Mouse (Mus musculus) kidney, adult 2 months (tissue): Measurements from ENCODE around the gene 4931406P16Rik. TPM values are rescaled to one million over a fixed set of nuclear protein-coding genes. Genes with fewer than 3 reads are reported as not detected.

Source experiments
- DNase-seq: peaks from one replicate; pipeline ENCODE4 v3.0.0; 2021
- H3K27ac ChIP-seq: fragments of 200-500 bp; 2 replicates; pipeline ENCODE4 v1.5.1; 2012; ENCODE audit warnings: low read depth, low read length, control low read depth, inconsistent platforms; ENCODE audit not compliant: insufficient read depth
- H3K27me3 ChIP-seq: fragments of 200-500 bp; replicated peaks from 2 replicates; pipeline ENCODE4 v1.6.1; 2012; ENCODE audit warnings: mild to moderate bottlenecking, moderate library complexity, low read length, inconsistent platforms; ENCODE audit not compliant: control insufficient read depth, insufficient read depth
- H3K36me3 ChIP-seq: fragments of 200-500 bp; 2 replicates; pipeline ENCODE4 v1.6.1; 2012; ENCODE audit warnings: mild to moderate bottlenecking, moderate library complexity, low read length, inconsistent platforms; ENCODE audit not compliant: control insufficient read depth, insufficient read depth
- H3K4me1 ChIP-seq: fragments of 200-500 bp; 2 replicates; pipeline ENCODE4 v1.6.1; 2011; ENCODE audit warnings: low read length; ENCODE audit not compliant: control insufficient read depth, insufficient read depth
- H3K4me3 ChIP-seq: fragments of 200-500 bp; 2 replicates; pipeline ENCODE4 v1.5.1; 2011; ENCODE audit warnings: mild to moderate bottlenecking, low read depth, low read length, control low read depth; ENCODE audit not compliant: insufficient read depth
- CTCF ChIP-seq: fragments of 200-500 bp; conservative IDR thresholded peaks from 2 replicates; pipeline ENCODE4 v1.5.1; 2011; ENCODE audit warnings: low read depth, mild to moderate bottlenecking, control low read depth, low read length, moderate library complexity, mixed read lengths; ENCODE audit not compliant: insufficient read depth, insufficient read length
- POLR2A ChIP-seq: fragments of 200-500 bp; IDR thresholded peaks from one replicate; pipeline ENCODE4 v1.6.1; 2011; ENCODE audit warnings: low read depth, low read length, control low read depth
- WGBS: fragments of 180-500 bp; shearing (Covaris S2); methylation state at CpG from one replicate; pipeline ENCODE4 v1.1.7; 2018; 5-methylcytosine and 5-hydroxymethylcytosine counted together
- polyA plus RNA-seq: library from polyadenylated mRNA; depleted of rRNA; stranded (reverse); fragments of >200 nt; gene quantifications from 2 replicates; pipeline ENCODE4 v1.2.3, GENCODE M21; 2012

Gene 4931406P16Rik
- polyA plus RNA-seq, 1 experiment = 24.6 TPM

DNA sequence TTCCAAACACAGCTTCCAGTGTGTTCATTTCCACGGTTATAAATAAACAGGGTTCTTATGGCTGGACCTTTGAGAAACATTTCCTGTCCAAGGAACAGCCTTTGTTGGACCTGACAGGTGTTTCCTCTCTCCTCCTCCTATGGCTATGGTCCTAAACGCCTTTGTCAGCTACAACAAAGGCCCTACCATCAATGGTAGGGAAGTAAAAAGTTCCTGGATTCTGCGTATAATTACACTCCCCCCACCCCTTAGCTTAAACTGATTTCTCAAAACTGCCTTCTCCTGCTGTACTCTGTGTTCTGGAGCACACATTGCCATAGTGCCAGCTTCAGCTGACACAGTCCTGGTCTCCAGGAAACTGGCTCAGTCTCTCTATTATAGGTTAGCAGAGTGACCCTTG, 58.2 kb downstream of the 4931406P16Rik start:
- no peak overlapping the region for H3K4me3 ChIP-seq
- peak; percentile 73 for DNase-seq
- TF ChIP-seq POLR2A (no peak), CTCF (no peak)
- peaks cover 17% of the 10 kb centered on the region for H3K36me3 ChIP-seq
- H3K27me3 ChIP-seq = no peaks in the 10 kb centered on the region
- no peak overlapping the region; the same call in 1 of the 2 replicates for H3K27ac ChIP-seq
- no peaks in the 10 kb centered on the region for H3K4me1 ChIP-seq
- 51% methylated on average over 3 of the region's 3 CpGs for WGBS

DNA sequence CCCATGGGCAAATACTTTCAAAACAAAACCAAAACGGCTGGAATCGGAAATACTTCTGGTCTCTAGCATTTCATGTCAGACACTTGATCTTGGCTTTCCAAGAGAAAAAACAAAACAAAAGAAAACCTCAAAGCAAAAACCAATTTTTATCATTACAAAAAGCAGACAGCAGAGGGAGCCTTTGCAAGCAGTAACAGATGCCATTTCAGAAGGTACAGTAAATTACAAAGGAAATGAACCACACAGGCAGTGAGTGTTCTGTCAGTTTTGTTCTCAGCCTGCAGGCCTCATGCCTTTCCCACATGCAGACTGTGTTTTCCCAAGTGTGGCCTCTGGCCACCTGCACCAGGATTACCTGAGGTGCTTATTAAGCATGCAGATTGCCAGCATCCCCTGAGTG, 61.3 kb downstream of the 4931406P16Rik start:
- no peaks in the 10 kb centered on the region for H3K4me1 ChIP-seq
- no peak overlapping the region for H3K27ac ChIP-seq
- peaks cover 13% of the 10 kb centered on the region for H3K36me3 ChIP-seq
- no peak overlapping the region for H3K4me3 ChIP-seq
- DNase-seq = peak; percentile 52
- WGBS = 16% methylated on average over 2 of the region's 2 CpGs
- no peak for TF ChIP-seq POLR2A
- TF ChIP-seq CTCF = 0 out of 2 replicates have a peak, but pooled peaks have one; percentile 11
- H3K27me3 ChIP-seq = no peaks in the 10 kb centered on the region

DNA sequence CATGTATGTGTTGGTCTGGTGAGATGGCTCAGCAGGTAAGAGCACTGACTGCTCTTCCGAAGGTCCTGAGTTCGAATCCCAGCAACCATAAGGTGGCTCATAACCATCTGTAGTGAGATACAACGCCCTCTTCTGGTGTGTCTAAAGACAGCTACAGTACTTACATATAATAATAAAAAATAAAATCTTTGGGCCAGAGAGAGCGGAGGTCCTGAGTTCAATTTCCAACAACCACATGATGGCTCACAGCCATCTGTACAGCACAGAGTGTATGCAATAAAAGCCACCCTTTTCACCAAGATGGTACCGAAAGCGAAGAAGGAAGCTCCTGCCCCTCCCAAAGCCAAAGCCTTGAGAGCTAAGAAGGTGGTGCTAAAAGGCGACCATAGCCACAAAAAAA, 62.6 kb downstream of the 4931406P16Rik start, which contains the start of gene Gm6096:
TSS of gene Gm6096 (plus strand) at position 301 of the 400 bp plus-strand sequence.
- Histone ChIP-seq H3K4me3 (no peak within 1 kb of the TSS), H3K27ac (no peak within 1 kb of the TSS), H3K36me3 (peaks cover 13% of the 10 kb centered on the region), H3K4me1 (no peaks in the 10 kb centered on the region), H3K27me3 (no peaks in the 10 kb centered on the region)
- TF ChIP-seq CTCF = no peak
- TF ChIP-seq POLR2A = no peak
- 95% methylated on average over 7 of the region's 7 CpGs for WGBS
- no peak for DNase-seq

DNA sequence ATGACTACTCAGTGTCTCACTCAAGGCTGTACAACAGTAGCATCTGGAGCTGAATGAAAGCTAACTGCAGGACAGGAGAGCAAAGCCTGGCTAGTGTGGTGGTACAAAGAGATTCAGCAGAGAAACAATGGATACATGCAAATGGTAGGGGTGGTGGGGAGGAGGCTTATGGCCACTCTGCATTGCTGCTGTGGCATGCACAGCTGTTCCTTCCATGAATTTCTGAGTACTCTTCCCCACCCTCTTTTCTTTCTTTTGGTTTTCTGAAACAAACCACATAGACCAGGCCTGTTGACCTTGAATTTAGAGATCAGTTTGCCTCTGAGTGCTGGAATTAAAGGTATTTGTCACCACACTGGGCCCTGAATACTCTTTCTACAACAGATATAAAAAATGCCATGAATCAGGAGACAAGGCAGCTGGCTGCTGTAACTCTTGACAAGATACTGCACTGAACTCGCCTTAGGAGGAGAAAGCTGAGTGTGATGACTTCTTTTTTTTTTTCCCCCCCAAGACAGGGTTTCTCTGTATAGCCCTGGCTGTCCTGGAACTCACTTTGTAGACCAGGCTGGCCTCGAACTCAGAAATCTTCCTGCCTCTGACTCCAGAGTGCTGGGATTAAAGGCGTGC, 66.4 kb downstream of the 4931406P16Rik start:
- Histone ChIP-seq H3K27ac (no peak overlapping the region), H3K4me3 (no peak overlapping the region), H3K27me3 (no peaks in the 10 kb centered on the region), H3K4me1 (no peaks in the 10 kb centered on the region), H3K36me3 (peaks cover 9% of the 10 kb centered on the region)
- DNase-seq = no peak
- TF ChIP-seq CTCF (no peak), POLR2A (no peak)
- 87% methylated on average over 3 of the region's 3 CpGs for WGBS

DNA sequence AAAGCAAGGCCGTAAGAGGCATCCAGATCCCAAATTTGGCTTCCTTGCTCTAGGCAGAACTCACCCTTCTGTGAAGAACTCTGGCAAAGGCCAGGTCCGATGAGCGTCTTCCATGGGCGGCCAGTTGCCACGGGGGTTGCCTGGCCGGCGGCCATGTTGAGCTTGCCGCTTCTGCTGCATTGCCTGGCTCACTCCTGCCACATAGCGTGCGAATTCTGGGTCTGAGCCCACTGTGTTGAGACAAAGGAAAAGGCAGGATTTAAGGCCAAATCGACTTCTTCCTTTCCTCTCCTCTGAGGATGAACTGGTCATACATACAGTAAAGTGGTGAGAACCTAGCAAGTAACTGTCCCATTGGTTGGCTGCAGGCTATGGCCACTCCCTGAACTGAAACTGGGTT, 71.2 kb downstream of the 4931406P16Rik start:
- no peak overlapping the region for H3K27ac ChIP-seq
- TF ChIP-seq POLR2A (no peak), CTCF (no peak)
- H3K27me3 ChIP-seq = no peaks in the 10 kb centered on the region
- WGBS = 93% methylated on average over 11 of the region's 11 CpGs
- no peak overlapping the region for H3K4me3 ChIP-seq
- no peak for DNase-seq
- peaks cover 6% of the 10 kb centered on the region for H3K36me3 ChIP-seq
- no peaks in the 10 kb centered on the region for H3K4me1 ChIP-seq

DNA sequence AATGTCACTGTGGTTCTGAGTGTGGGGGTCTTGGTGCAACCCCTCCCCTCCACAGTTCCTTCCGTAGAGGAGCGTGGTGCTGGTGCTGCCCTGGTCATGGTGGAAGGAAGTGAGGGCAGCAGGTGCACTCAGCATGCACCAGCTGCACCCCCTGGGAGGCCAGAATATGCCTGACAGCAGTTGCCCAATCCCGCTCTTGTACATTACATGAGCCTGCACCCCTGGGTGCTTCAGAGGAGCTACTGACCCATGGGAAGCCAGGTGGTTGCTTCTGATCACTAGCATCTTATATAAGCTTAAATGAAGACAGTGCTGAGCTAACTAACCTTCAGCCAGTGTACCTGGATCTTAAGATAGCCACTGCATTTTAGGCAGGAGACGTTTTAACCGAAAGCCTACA, 75.3 kb downstream of the 4931406P16Rik start:
- no peak for TF ChIP-seq POLR2A
- TF ChIP-seq CTCF = no peak
- WGBS = 90% methylated on average over 5 of the region's 5 CpGs
- Histone ChIP-seq H3K27ac (no peak overlapping the region), H3K4me1 (peaks cover 4% of the 10 kb centered on the region; the same call in 1 of the 2 replicates), H3K27me3 (no peaks in the 10 kb centered on the region), H3K36me3 (peaks cover 2% of the 10 kb centered on the region; the same call in 1 of the 2 replicates), H3K4me3 (no peak overlapping the region)
- no peak for DNase-seq

DNA sequence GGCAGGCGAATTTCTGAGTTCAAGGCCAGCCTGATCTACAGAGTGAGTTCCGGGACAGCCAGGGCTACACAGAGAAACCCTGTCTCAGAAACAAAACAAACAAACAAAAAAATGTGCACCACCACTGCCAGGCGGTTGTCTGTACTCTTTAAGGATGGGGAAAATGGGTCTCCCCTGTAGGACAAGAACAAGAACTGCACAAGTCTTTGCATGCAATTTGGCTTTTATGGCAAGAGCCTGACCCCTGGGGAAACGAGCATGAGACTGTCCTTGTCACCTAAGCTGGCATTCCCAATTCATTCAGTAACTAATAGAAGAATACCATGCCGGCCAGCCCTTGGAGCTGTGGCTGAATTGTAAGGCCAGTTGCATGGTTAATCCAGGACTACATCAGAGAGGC, 77.7 kb downstream of the 4931406P16Rik start:
- TF ChIP-seq CTCF (no peak), POLR2A (no peak)
- no peak for DNase-seq
- no peak overlapping the region for H3K27ac ChIP-seq
- no peaks in the 10 kb centered on the region for H3K36me3 ChIP-seq
- H3K4me1 ChIP-seq = peaks cover 5% of the 10 kb centered on the region; the same call in 1 of the 2 replicates
- H3K4me3 ChIP-seq = no peak overlapping the region
- 89% methylated on average over 5 of the region's 5 CpGs for WGBS
- no peaks in the 10 kb centered on the region for H3K27me3 ChIP-seq
